Mouse (Mus musculus) embryonic stem cell, embryonic (primary cell): ENCODE measurements around the gene Lig4.

ENCODE experiments used
- CTCF ChIA-PET, 4 experiments: fragments of 300-600 bp in 2 of 4; fragments of 350-600 bp in 2 of 4; sonication (Branson Sonifier 250); formaldehyde crosslinking; loops; one replicate each; lab custom pipeline; 2022; ENCODE audit warnings: inconsistent platforms in 2 of 4; lab: Charles Lee
- POLR2A ChIA-PET, 4 experiments: fragments of 300-600 bp in 2 of 4; fragments of 350-600 bp in 2 of 4; sonication (Branson Sonifier 250); formaldehyde crosslinking; loops; one replicate each; lab custom pipeline; 2022; ENCODE audit warnings: antibody characterized with exemption in 4 of 4, inconsistent platforms in 1 of 4; lab: Charles Lee

Lig4 gene

DNA sequence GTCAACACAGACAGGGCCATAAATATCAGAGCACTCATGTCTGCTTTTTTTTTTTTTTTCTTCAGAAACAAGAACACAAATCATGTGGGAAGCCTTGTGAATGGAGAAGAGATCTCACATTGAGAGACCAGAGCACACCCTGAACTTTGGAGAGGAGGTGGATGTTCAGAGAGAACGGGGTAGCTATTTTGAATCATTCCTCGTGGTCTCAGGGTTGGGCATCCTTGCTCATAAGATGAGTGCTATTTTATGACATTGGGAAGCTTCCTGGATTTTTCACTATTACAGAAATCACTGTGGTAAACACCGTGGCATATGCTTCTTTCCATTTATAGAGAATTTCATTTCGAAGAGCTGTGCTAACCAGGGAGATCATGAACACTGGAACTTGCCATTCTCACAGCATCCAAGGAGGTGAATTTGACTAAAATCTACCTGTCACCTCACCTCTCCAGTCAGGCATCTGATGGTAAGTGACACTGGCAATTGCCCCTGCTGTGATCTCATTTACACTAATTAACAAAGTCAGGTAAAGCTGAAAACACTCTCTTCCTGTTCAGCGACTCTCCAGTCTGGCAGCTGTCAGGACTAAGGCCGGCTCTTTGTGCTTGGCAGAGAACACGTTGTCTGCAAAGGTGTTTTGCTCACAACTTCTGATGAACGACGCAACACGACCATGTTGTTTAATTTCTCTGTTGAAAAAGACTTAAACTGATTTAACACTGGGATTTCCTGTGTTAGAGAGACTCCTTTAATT is 28.2 kb downstream of the Lig4 start:
- POLR2A ChIA-PET = interaction anchor here in 1 of 4 experiments (1.0 kb wide), 1 partner anchor 8 kb away, joined by 3 read pairs; no protein-coding TSS in a partner anchor
- CTCF ChIA-PET = no interaction called here

DNA sequence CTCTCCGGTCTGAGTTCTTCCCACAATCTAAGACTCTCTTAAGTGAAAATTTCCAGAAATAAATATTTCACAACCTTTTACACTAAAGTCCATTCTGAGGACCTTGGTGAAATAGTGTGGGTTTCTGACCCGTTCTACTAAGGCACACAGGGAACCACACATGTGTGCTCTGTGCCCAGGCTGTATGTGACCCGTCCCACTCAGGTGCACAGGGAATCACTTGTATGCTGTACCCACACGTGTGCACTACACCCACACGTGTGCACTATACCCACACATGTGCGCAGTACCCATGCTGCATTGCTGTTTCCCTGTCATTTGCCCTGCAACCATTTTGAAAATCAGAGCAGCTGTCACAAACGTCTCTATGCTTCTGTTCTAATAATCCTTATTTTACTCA is 41.9 kb downstream of the Lig4 start:
- POLR2A ChIA-PET = no interaction called here
- CTCF ChIA-PET = no interaction called here

DNA sequence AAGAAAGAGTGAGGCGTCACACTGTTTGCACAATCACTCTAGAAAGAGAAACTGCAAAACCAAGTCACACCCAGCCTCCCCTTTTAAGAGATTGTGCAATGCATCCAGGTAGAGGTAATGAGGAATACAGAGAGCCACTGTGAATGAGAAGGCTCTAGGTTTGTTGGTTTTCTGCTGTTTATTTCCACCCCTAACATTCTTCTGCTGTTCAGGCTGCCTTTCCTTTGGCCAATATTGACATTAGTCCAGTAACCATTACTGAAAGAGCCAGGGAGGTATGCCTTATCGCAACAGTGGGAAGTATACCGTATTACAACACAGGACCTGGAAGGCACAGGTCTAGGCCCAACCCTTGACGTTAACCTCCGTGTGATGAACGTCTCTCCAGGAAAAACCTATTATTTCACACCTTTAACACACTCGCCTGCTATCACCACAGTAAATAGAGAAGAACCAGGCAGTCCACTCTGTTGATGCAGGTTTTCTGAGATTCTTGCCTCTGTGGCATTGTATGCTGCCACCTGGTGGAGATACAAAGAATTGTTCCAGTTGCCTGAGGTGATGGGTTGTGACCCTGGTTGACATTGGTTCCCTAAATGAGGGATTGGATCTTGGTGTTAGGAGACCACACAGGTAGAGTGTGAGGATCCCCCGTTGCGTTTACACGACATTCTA is 42.5 kb downstream of the Lig4 start:
- POLR2A ChIA-PET = no interaction called here
- CTCF ChIA-PET = no interaction called here

DNA sequence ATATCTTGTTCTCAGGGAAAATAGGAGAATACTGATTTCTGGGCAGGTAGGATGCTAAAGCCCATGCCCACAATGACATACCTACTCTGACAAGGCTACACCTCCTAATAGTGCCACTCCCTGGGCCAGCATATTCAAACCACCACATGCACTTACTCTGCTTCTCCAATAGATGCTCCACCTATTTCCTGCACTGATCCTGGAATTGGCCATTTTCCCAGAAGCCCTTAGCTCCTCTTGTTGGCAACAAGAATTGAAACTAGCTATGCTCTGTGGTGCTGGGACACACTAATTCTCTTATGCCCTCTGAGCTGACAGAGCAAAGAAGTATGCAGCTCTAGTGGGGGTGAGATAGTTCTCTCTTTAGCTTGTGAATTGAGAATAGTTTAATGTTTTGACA is 44.8 kb downstream of the Lig4 start:
- ChIA-PET POLR2A (no interaction called here), CTCF (interaction anchor here in 1 of 4 experiments (0.8 kb wide), 1 partner anchor 700 kb away, joined by 3 read pairs; no protein-coding TSS in a partner anchor)

DNA sequence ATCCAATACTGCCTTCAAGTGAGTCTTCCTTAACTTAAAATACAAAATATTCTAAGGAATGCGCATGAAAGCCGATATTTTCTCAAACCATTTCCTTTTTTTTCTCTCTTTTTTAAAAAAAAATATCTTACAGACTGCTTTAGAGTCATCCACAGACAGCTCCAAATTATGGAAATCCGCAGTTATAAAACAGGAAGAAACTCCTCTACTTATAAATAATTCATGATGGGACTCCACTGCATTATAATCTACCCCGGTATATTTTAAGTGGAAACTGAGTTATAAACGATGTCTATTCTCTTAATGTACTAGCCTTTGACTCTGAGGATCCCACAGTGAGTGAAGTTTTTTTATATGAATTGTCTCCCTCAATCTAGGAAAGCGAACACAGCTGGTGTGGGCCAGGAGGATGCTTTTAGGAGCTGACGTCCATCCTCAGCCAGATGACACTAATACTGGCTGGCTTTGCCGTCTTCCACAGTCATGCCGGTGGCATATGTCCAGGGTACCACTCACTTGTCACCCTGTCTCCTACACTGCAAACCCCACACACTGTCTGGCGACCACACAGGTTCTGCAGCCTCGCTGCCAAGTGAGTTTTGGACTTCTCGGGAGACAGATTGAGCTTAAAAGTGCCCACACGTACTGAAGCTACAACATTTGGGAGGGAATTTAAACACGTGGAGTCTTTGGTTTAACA is 47.6 kb downstream of the Lig4 start:
- ChIA-PET CTCF (no interaction called here), POLR2A (interaction anchor here in 1 of 4 experiments (0.9 kb wide), 1 partner anchor 48 kb away, joined by 3 read pairs; no protein-coding TSS in a partner anchor)
